Mouse (Mus musculus) A20 (cell line): ENCODE results near the gene Krtap4-7.
"Not testable (repeated sequence)": the region's sequence is repeated elsewhere in the genome, so short reads cannot be mapped to it uniquely, and the experiment has no call there.

Source experiments
- DNase-seq: peaks from one replicate; pipeline ENCODE4 v3.0.0-alpha.2; 2011; ENCODE audit warnings: low read depth, low spot score

The Krtap4-7 gene

DNA sequence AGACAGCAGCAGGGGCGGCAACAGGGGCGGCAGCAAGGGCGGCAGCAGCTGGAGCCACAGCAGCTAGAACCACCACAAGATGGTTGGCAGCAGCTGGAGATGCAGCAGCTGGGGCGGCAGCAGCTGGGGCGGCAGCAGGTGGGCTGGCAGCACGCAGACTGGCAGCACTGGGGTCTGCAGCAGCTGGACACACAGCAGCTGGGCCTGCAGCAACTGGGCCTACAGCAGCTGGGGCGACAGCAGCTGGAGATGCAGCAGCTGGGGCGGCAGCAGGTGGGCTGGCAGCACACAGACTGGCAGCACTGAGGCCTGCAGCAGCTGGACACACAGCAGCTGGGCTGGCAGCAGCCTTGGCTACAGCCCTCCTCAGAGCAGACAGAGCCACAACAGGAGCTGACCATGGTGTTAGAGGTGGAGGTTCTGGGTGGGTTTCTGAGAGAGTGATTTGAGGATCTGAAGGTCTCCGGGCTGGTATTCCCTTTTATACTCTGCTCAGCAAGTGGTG is at the start of gene Krtap4-7:
Gene Krtap4-7 (minus strand): TSS at position 455 of the 505 bp plus-strand sequence.
- DNase-seq: not testable (repeated sequence)

DNA sequence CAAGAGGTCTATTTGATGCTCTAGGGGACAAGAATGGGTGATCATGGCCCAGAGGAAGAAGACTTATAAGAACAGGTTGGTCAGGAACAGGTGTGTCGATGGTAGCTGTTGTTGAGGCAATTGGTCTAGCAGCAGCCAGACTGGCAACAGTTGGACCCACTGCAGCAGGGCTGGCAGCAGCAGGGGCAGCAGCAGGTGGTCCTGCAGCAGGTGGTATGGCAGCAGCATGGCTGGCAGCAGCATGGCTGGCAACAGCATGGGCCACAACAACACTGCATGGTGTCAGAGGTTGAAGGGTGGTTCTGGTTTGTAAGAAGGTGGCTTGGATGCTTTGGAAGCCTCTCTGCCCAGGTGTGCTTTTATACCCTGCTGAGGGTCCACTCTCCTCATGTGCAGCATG is 46.6 kb upstream of the Krtap4-7 start, which contains the start of gene Gm14190:
Gene Gm14190 (minus strand): TSS at position 278 of the 400 bp plus-strand sequence.
- DNase-seq: no peak

- DNase-seq: not testable (repeated sequence)
These were observed 41.3 kb upstream of the Krtap4-7 start for GRCm38 (mm10) chr11:99685235-99685634.

- no peak for DNase-seq
These were observed 39.6 kb upstream of the Krtap4-7 start for GRCm38 (mm10) chr11:99683481-99683880.

DNA sequence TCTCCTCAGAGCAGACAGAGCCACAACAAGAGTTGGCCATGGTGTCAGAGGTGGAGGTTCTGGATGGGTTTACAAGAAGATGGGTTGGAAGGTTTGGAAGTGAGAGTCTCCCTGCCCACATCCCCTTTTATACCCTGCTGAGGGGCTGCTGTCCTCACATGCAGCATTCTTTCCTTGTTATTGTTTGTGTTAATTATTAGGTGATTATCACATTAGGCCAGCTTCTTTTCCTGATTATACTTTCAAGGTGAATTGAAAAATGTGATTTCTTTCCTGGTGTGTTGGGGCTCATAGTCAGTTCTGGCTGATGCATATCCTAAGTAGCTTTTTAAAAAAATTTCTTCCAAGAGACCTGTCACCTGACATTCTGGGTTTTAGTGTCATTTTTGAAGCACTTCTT is 22.0 kb upstream of the Krtap4-7 start, which contains the start of gene Krtap4-6:
Gene Krtap4-6 (minus strand): TSS at position 101 of the 400 bp plus-strand sequence.
- no peak for DNase-seq

DNA sequence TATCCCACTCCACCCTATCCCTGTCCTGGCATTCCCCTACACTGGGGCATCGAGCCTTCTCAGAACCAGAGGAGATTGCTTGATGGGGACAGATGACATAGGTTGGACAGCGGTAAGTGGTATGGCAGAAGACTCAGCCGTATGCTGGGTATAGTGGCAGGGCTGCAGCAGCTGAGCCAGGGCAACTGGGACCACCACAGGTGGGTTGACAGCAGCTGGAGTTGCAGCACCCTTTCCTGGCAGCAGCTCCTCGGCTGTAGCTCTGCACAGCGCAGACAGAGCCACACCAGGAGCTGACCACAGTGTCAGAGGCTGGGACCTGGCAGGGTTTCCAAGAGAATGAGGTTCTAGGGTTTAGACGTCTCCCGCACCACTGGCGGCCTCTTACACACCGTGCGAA is 18.9 kb upstream of the Krtap4-7 start:
- no peak for DNase-seq

GRCm38 (mm10) chr11:99659256-99659655 is 15.4 kb upstream of the Krtap4-7 start:
- no peak for DNase-seq

DNA sequence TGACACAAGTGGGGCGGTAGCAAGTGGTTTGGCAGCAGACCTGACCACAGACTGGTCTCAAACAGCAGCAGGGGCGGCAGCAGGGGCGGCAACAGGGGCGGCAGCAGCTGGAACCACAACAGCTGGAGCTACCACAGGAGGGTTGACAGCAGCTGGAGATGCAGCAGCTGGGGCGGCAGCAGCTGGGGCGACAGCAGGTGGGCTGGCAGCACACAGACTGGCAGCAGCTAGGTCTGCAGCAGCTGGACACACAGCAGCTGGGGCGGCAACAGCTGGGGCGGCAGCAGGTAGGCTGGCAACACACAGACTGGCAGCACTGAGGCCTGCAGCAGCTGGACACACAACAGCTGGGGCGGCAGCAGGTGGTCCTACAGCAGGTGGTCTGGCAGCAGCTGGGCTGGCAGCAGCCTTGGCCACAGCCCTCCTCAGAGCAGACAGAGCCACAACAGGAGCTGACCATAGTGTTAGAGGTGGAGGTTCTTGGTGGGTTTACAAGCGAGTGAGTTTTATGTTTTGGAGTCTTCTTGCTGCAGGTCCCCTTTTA is 14.7 kb upstream of the Krtap4-7 start, which contains the start of gene Gm11563:
Gene Gm11563 (minus strand): TSS at position 494 of the 544 bp plus-strand sequence.
- not testable (repeated sequence) for DNase-seq

GRCm38 (mm10) chr11:99657051-99657450 is 13.2 kb upstream of the Krtap4-7 start:
- no peak for DNase-seq

- no peak for DNase-seq
These were observed 6.2 kb upstream of the Krtap4-7 start, which contains the start of gene Gm11555 for GRCm38 (mm10) chr11:99650136-99650535. Gm11555 (minus strand) TSS chr11:99650236.

GRCm38 (mm10) chr11:99646444-99646843 is 2.6 kb upstream of the Krtap4-7 start:
- no peak for DNase-seq

DNA sequence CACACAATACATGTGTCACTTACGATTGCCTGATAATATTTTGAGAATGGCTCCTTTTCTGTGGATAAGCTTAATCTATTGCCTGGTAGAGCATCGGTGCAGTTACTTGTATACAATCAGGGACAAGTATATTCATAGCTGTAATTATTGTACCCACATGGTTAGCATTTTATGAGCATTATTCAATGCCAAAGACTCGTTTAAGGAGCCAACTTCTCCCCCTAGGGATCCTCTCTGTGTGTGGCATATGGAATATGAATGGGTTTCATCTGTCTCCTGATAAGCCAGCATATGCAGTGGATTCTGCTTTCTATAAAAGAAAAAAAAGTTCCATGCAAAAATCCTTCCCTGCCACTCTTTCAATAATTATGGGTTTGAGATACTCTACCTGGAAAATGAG is 462 bp upstream of the Krtap4-7 start:
- no peak for DNase-seq

- no peak for DNase-seq
These were observed 3.0 kb downstream of the Krtap4-7 start for GRCm38 (mm10) chr11:99640926-99641325.

DNA sequence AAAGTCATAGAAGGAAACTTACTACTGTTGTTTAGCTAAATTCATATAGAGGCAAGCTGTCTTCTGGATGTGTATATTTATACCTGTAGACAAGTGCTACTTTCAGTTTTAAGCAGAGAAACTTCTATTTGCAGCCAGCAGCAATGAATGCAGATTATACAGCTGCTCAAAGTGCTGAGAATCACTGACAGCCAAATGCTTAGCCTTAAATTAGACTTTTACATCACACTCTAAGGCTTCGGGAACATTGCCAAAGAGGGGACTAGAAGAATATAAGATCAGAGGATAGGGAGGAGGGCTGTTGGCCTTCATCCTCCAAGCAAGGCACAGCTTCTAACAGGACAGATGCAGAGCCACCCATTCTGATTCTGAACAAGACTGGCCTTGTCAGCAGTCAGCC is 6.8 kb downstream of the Krtap4-7 start:
- no peak for DNase-seq

- DNase-seq: no peak
These were observed 9.2 kb downstream of the Krtap4-7 start, which contains the start of gene Krtap4-2 for GRCm38 (mm10) chr11:99634653-99635134. Krtap4-2 (minus strand) TSS chr11:99635084.

- DNase-seq: no peak
These were observed 10.6 kb downstream of the Krtap4-7 start for GRCm38 (mm10) chr11:99633293-99633692.

GRCm38 (mm10) chr11:99630890-99631289 is 13.0 kb downstream of the Krtap4-7 start:
- DNase-seq: no peak

GRCm38 (mm10) chr11:99628138-99628537 is 15.8 kb downstream of the Krtap4-7 start, which contains the start of gene Krtap4-1:
Krtap4-1 (minus strand) TSS chr11:99628238.
- no peak for DNase-seq

- no peak for DNase-seq
These were observed 23.6 kb downstream of the Krtap4-7 start, which contains the start of gene Gm11562 for GRCm38 (mm10) chr11:99620335-99620734. Gm11562 (minus strand) TSS chr11:99620435.

DNA sequence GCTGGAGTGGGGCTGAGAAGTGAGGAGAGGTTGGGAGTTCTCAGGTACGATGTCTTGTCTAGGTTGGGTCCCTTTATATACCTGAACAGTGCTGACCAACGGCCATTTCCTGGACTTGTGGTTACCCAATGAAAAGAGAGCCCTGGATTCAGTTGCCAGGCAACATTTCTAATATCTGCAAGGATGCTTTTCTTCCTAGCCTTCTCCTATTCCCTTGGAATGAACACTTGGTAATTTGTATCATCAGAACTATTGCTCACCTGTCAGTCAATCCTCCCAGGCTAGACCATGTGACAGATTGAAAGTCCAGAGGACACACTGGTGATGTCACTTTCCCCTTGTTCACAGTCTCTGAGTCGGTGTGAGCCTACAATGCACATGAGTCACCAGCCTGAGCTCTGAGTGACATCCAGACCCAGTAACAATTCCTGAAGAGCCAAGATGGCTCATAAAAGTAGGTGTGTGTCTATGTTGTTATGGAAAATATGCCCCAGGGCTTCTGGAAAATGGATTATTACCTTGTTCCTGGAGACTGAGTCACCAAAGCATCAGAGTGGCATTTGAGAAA is 29.0 kb downstream of the Krtap4-7 start, which contains the start of gene Krtap2-4:
Gene Krtap2-4 (minus strand): TSS at position 51 of the 568 bp plus-strand sequence.
- DNase-seq: no peak

- not testable (repeated sequence) for DNase-seq
These were observed 33.8 kb downstream of the Krtap4-7 start, which contains the start of gene Gm11937 for GRCm38 (mm10) chr11:99610089-99610488. Gm11937 (minus strand) TSS chr11:99610189.

- DNase-seq: no peak
These were observed 34.8 kb downstream of the Krtap4-7 start for GRCm38 (mm10) chr11:99609126-99609525.
